Mouse (Mus musculus) lung, postnatal 0 days (tissue): Measurements from ENCODE around the gene Ankrd33b. TPM values are rescaled to one million over a fixed set of nuclear protein-coding genes. Genes with fewer than 3 reads are reported as not detected.

Source experiments
- ATAC-seq: fragments of 200-750 bp; cut with Nextera tagmentation; 2 replicates; pipeline ENCODE4 v1.8.0; 2017; ENCODE audit warnings: moderate library complexity
- DNase-seq: peaks from one replicate; pipeline ENCODE4 v3.0.0-alpha.2; 2016; ENCODE audit warnings: low spot score
- H3K27ac ChIP-seq: fragments of 300-500 bp; sonication (generic); 2 replicates; pipeline ENCODE4 v1.5.1; 2014; ENCODE audit warnings: antibody characterized with exemption, mild to moderate bottlenecking, low read length, mixed read lengths
- H3K27me3 ChIP-seq: fragments of 300-500 bp; sonication (generic); replicated peaks from 2 replicates; pipeline ENCODE4 v1.6.1; 2014; ENCODE audit warnings: low read length, mixed read lengths; ENCODE audit not compliant: insufficient read depth
- H3K36me3 ChIP-seq: fragments of 300-500 bp; sonication (generic); 2 replicates; pipeline ENCODE4 v1.6.1; 2014; ENCODE audit warnings: low read length, mixed read lengths; ENCODE audit not compliant: insufficient read depth
- H3K4me1 ChIP-seq: fragments of 300-500 bp; sonication (generic); 2 replicates; pipeline ENCODE4 v1.6.1; 2014; ENCODE audit warnings: antibody characterized with exemption, low read depth, low read length, mixed read lengths; ENCODE audit not compliant: insufficient read depth
- H3K4me2 ChIP-seq: fragments of 300-500 bp; sonication (generic); replicated peaks from 2 replicates; pipeline ENCODE4 v1.6.1; 2014; ENCODE audit warnings: low read depth, mild to moderate bottlenecking, low read length, moderate library complexity, mixed read lengths
- H3K4me3 ChIP-seq: fragments of 300-500 bp; sonication (generic); 2 replicates; pipeline ENCODE4 v1.5.1; 2014; ENCODE audit warnings: low read depth, low read length
- H3K9ac ChIP-seq: fragments of 300-500 bp; sonication (generic); replicated peaks from 2 replicates; pipeline ENCODE4 v1.6.1; 2014; ENCODE audit warnings: low read depth, mild to moderate bottlenecking
- H3K9me3 ChIP-seq: fragments of 300-500 bp; sonication (generic); 2 replicates; pipeline ENCODE4 v1.6.1; 2016; ENCODE audit warnings: low read length, mixed read lengths
- CTCF ChIP-seq: IDR thresholded peaks from 2 replicates; pipeline ENCODE4 v1.5.1; 2016; ENCODE audit warnings: antibody characterized with exemption, mild to moderate bottlenecking
- EP300 ChIP-seq: IDR thresholded peaks from 2 replicates; pipeline ENCODE4 v1.6.1; 2016; ENCODE audit warnings: antibody characterized with exemption, mild to moderate bottlenecking, control low read depth
- WGBS: fragments of 180-500 bp; shearing (Covaris S2); extraction: QIAGEN DNeasy Blood & Tissue Kit; methylation state at CpG from one replicate; pipeline ENCODE4 v1.1.7; 2014; 5-methylcytosine and 5-hydroxymethylcytosine counted together
- polyA plus RNA-seq: library from polyadenylated mRNA; unstranded; fragments of >200 nt; fragmentation: Nextera tagmentation; extraction: Ambion mirVana; gene quantifications from 2 replicates; pipeline ENCODE4 v1.2.1, GENCODE M21; 2015

The Ankrd33b gene
- polyA plus RNA-seq, 1 experiment from 2014 or later: 19.8 TPM

- H3K36me3 ChIP-seq: no peaks in the 10 kb centered on the region
- no peaks in the 10 kb centered on the region for H3K9me3 ChIP-seq
- no peak overlapping the region for H3K9ac ChIP-seq
- H3K4me1 ChIP-seq: no peaks in the 10 kb centered on the region
- H3K27ac ChIP-seq: no peak overlapping the region
- no peak for DNase-seq
- no peaks in the 10 kb centered on the region for H3K27me3 ChIP-seq
- no peak for ATAC-seq
- WGBS: 87% methylated on average over 4 of the region's 4 CpGs
- no peak overlapping the region for H3K4me2 ChIP-seq
- TF ChIP-seq CTCF: no peak
- TF ChIP-seq EP300: no peak
- no peak overlapping the region for H3K4me3 ChIP-seq
Observed at GRCm38 (mm10) chr15:31253963-31254362, 113.6 kb downstream of the Ankrd33b start.

GRCm38 (mm10) chr15:31253380-31253779 lies 114.1 kb downstream of the Ankrd33b start:
- WGBS: 63% methylated on average over 8 of the region's 8 CpGs

GRCm38 (mm10) chr15:31252590-31253311 lies 114.8 kb downstream of the Ankrd33b start:
- ATAC-seq (no peak), DNase-seq (no peak)
- Histone ChIP-seq H3K27me3 (no peaks in the 10 kb centered on the region), H3K4me3 (no peak overlapping the region), H3K4me1 (no peaks in the 10 kb centered on the region), H3K9me3 (no peaks in the 10 kb centered on the region), H3K9ac (no peak overlapping the region), H3K27ac (no peak overlapping the region), H3K4me2 (no peak overlapping the region), H3K36me3 (no peaks in the 10 kb centered on the region)
- 73% methylated on average over 16 of the region's 16 CpGs for WGBS
- TF ChIP-seq CTCF (no peak), EP300 (no peak)

More at GRCm38 (mm10) chr15:31253380-31253779, 114.1 kb downstream of the Ankrd33b start:
- Histone ChIP-seq H3K4me1 (no peaks in the 10 kb centered on the region), H3K36me3 (no peaks in the 10 kb centered on the region), H3K4me3 (no peak overlapping the region), H3K27ac (no peak overlapping the region), H3K27me3 (no peaks in the 10 kb centered on the region), H3K4me2 (no peak overlapping the region), H3K9ac (no peak overlapping the region), H3K9me3 (no peaks in the 10 kb centered on the region)
- TF ChIP-seq CTCF: no peak
- TF ChIP-seq EP300: no peak
- ATAC-seq (no peak), DNase-seq (no peak)

- WGBS: 89% methylated on average over 6 of the region's 6 CpGs
- DNase-seq (no peak), ATAC-seq (no peak)
- no peaks in the 10 kb centered on the region for H3K36me3 ChIP-seq
- no peak overlapping the region for H3K27ac ChIP-seq
- H3K4me3 ChIP-seq: no peak overlapping the region
- H3K9ac ChIP-seq: no peak overlapping the region
- TF ChIP-seq CTCF (no peak), EP300 (no peak)
- H3K27me3 ChIP-seq: no peaks in the 10 kb centered on the region
- H3K4me2 ChIP-seq: no peak overlapping the region
- no peaks in the 10 kb centered on the region for H3K4me1 ChIP-seq
- H3K9me3 ChIP-seq: no peaks in the 10 kb centered on the region
Observed at GRCm38 (mm10) chr15:31251189-31251588, 116.3 kb downstream of the Ankrd33b start.

- H3K9me3 ChIP-seq: no peaks in the 10 kb centered on the region
- H3K4me1 ChIP-seq: no peaks in the 10 kb centered on the region
- H3K4me2 ChIP-seq: no peak overlapping the region
- no peak for ATAC-seq
- TF ChIP-seq EP300 (no peak), CTCF (no peak)
- H3K27me3 ChIP-seq: no peaks in the 10 kb centered on the region
- H3K36me3 ChIP-seq: no peaks in the 10 kb centered on the region
- H3K27ac ChIP-seq: no peak overlapping the region
- H3K9ac ChIP-seq: no peak overlapping the region
- no peak overlapping the region for H3K4me3 ChIP-seq
- no peak for DNase-seq
- WGBS: 93% methylated on average over 3 of the region's 3 CpGs
Observed at GRCm38 (mm10) chr15:31250676-31251075, 116.8 kb downstream of the Ankrd33b start.

GRCm38 (mm10) chr15:31250027-31250426 lies 117.5 kb downstream of the Ankrd33b start:
- no peak for TF ChIP-seq CTCF
- H3K4me2 ChIP-seq: no peak overlapping the region
- WGBS: 47% methylated on average over 2 of the region's 2 CpGs
- H3K9me3 ChIP-seq: no peaks in the 10 kb centered on the region
- H3K36me3 ChIP-seq: no peaks in the 10 kb centered on the region
- H3K4me1 ChIP-seq: no peaks in the 10 kb centered on the region
- no peak overlapping the region for H3K4me3 ChIP-seq
- H3K27me3 ChIP-seq: no peaks in the 10 kb centered on the region
- H3K9ac ChIP-seq: no peak overlapping the region
- ATAC-seq (no peak), DNase-seq (no peak)
- H3K27ac ChIP-seq: no peak overlapping the region
